Mouse (Mus musculus): ENCODE results near the gene Hbb-bs.
"Not testable (repeated sequence)": the region's sequence is repeated elsewhere in the genome, so short reads cannot be mapped to it uniquely, and the experiment has no call there.

The Hbb-bs gene

GRCm38 (mm10) chr7:103827808-103828207, at the start of gene Hbb-bs:
TSS of gene Hbb-bs (minus strand) at chr7:103828096.
- no peak for DNase-seq

DNA sequence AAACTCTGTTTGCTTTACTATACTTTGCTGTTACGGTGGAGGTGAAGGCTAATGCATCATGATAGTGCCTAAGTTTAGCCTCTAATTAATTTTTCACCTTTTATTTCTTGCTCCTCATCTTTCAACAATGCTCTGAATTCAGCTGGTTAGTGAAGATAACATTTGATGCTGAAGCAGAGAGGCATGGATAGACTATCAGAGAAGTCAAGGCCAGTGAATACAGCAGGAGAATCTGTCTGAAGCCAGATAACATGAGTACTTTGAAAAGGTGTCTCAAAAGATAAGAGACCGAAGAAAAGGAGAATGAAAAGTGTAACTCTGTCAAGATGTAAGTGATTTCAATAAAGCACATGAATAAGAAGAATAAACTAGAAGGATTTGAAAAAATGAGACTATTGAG, 49.2 kb upstream of the Hbb-bs start:
- no peak for DNase-seq

GRCm38 (mm10) chr7:103874451-103874850, 46.6 kb upstream of the Hbb-bs start:
- no peak for DNase-seq

GRCm38 (mm10) chr7:103873064-103873463, 45.2 kb upstream of the Hbb-bs start:
- no peak for DNase-seq

GRCm38 (mm10) chr7:103870667-103871066, 42.8 kb upstream of the Hbb-bs start:
- no peak for DNase-seq

GRCm38 (mm10) chr7:103865716-103866115, 37.8 kb upstream of the Hbb-bs start:
- no peak for DNase-seq

DNA sequence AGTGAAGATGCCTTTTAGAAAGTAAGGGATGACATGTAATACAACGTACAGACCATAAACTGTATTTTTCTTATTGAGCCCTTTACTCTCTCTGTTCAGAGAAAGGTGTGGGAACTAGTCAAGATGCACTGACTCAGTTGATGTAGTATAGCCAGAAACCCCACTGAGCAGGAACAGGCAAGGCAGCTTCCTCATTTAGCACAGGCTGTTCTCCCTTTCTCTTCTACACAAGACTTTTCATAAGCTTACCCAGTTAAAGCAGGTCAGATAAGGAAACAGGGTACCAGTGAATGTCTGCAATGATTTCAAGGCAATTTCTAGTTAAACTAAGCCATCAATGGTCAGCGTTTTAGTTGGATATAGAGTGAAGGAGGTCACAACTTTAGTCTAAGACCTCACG, 33.6 kb upstream of the Hbb-bs start:
- DNase-seq: no peak

- no peak for DNase-seq
Observed at GRCm38 (mm10) chr7:103860855-103861254, 33.0 kb upstream of the Hbb-bs start.

DNA sequence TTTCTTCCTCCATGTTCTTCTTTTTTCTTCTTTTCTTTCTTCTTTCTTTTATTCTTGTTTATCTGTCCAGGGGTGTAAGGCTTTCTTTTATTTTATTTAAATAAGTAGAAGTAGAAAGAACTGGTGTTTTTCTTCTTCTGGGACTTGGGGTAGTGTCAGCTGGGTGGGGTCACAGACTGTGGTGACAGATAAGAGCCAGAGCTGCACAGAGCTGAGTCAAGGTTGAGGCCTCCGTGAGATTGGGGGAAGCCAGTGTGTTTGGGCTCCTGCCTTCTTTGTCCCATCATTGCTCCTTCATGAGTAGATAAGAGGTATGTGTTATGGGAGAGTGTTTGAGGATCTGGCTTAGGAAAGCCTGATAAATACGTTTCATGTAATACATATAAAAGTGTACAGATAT, 31.2 kb upstream of the Hbb-bs start:
- no peak for DNase-seq

GRCm38 (mm10) chr7:103854669-103855068, 26.8 kb upstream of the Hbb-bs start:
- DNase-seq: no peak

- no peak for DNase-seq
Observed at GRCm38 (mm10) chr7:103853090-103853489, 25.2 kb upstream of the Hbb-bs start, which contains the start of gene Hbb-y. TSS of gene Hbb-y (minus strand) at chr7:103853216.

- DNase-seq: no peak
Observed at GRCm38 (mm10) chr7:103844525-103845325, 16.8 kb upstream of the Hbb-bs start.

- no peak for DNase-seq
Observed at GRCm38 (mm10) chr7:103843034-103843433, 15.1 kb upstream of the Hbb-bs start, which contains the start of gene Hbb-bh1. TSS of gene Hbb-bh1 (minus strand) at chr7:103843164.

DNA sequence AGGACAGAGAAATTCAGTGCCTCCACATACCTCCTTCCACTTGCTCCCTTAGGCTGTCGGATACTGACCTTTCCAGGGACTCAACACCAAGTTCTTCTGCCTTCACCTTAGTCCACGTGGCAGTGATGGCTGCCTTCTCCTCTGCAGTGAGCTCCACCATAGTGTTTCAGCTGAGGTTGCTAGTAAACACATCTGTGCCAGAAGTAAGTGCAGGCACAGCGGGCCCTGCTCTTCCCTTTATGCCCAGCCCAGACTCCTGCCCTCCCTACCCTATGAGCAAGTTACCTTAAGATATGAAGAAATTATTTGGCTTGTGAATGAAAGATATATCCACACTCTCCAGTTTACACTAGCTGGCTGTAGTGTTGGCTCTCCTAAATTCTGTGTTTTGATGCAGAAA, 12.4 kb upstream of the Hbb-bs start, which contains the start of gene Hbb-bh2:
Gene Hbb-bh2 (minus strand): TSS at position 253 of the 400 bp plus-strand sequence.
- no peak for DNase-seq

DNA sequence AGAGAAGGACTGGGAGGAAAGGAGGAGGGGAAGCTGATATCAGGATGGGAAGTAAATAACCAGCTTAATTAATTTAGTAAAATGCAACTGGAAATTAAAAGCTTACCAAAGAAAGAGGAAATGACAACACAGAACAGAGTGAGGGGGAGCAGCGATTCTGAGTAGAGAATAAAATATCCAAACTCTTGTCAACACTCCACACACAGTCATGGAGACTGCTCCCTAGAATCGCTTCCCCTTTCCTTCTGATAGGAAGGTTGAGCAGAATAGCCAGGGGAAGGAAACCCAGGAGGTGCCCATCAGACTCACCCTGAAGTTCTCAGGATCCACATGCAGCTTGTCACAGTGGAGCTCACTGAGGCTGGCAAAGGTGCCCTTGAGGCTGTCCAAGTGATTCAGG, 757 bp downstream of the Hbb-bs start:
- not testable (repeated sequence) for DNase-seq

DNA sequence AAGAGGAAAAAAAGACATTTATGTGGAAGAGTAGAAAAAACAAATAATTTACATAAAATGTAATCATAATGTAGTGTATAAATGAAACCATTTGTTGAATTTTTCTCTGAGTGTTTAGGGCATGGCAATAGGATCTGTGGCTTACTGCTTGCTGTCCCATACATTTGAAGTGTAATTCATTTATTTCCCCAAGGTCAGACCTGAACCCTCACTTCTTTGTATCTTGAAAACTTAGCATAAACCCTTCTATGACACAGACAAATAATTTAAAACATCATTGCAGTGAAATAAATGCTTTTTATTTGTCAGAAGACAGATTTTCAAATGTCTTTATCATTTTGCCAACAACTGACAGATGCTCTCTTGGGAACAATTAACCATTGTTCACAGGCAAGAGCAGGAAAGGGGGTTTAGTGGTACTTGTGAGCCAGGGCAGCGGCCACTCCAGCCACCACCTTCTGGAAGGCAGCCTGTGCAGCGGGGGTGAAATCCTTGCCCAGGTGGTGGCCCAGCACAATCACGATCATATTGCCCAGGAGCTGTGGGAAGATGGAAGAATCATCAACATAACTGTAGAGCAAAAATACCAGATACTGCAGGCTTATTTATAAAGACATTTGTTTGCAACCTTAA, 1.5 kb downstream of the Hbb-bs start:
- no peak for DNase-seq

DNA sequence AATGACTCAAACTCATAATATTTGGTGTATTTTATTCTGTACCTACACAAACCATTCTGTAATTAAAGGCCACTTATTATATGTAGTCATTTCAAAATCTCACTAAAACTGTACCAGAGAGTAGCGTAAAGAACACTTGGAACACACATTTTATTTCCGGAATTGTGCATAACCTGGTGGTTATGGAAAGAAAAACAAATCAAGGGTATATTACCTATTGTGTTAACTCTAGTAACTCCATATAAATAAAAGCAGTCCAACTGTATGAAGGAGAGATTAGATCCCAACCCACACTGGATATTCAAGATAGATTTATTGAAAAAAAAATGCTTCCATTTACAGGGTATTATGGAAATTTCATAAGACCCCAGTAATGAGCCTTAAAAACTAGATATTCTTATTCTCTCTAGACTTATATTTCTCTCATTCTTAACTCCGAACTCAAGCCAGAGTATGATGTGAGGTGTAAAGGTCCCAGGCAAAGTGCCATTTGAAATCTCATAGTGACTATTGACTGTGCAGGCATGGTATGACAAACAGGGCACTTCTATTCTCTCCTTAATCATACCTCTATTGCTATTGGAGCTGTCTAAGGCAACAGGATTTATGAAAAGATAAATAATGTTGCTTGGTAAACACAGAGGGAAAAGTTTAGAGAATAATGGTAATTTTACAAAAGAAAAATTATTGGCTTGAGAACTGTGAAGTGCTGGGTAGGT, 2.2 kb downstream of the Hbb-bs start:
- DNase-seq: no peak

DNA sequence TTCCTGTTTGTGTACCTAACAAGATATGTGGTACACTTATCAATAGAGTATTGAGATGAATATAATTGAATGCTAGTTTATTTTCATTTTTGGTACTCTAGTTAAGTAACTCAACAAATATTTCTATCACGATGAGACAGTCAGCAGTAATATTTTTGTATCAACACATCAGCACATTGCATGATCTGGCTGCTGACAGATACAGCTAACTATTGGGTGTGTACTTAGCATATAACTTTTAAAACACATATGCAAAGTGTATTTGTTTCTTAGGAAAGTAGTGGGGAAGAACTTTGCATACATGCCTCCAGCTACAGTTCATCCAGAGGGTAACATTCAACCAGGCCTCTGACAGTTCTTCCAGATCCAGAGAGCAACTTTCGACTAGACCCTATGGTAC, 3.3 kb downstream of the Hbb-bs start:
- no peak for DNase-seq

DNA sequence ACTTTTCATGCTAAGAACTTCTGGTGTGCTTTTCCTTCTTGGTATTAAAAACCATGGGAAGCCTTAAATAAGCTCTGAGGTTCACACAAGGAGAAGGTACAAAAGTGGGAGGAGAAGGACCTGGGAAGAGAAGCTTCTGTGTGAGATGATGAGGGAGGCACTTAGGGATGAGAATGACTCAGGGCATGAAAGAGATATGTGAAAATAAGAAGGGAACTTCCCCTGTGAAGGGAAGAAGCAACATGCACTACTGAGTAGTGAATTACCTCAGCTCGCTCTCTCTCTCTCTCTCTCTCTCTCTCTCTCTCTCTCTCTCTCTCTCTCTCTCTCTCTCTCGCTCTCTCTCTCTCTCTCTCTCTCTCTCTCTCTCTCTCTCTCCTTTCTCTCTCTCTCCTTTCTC, 12.8 kb downstream of the Hbb-bs start:
- not testable (repeated sequence) for DNase-seq

- DNase-seq: no peak
Observed at GRCm38 (mm10) chr7:103813766-103814165, 14.1 kb downstream of the Hbb-bs start, which contains the start of gene Hbb-bt. TSS of gene Hbb-bt (minus strand) at chr7:103813996.

- not testable (repeated sequence) for DNase-seq
Observed at GRCm38 (mm10) chr7:103813152-103813551, 14.7 kb downstream of the Hbb-bs start.

DNA sequence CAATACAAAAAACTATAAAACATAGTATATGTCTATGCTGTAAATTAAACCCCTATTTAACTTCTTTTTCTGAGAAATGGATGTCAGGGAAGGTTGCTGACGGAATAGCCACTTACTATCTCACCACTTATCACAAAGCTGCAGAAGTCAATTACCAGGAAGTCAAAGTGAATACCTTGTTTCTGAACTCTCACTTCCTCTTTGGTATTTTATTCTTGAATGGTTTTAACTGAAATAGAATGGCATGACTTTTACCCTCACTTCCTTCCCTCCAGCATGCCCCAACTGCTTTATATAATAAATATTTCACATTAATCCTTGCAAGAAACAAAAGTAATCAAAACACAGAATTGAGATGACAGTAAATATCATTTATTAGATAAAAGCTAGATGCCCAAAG, 15.7 kb downstream of the Hbb-bs start:
- no peak for DNase-seq

DNA sequence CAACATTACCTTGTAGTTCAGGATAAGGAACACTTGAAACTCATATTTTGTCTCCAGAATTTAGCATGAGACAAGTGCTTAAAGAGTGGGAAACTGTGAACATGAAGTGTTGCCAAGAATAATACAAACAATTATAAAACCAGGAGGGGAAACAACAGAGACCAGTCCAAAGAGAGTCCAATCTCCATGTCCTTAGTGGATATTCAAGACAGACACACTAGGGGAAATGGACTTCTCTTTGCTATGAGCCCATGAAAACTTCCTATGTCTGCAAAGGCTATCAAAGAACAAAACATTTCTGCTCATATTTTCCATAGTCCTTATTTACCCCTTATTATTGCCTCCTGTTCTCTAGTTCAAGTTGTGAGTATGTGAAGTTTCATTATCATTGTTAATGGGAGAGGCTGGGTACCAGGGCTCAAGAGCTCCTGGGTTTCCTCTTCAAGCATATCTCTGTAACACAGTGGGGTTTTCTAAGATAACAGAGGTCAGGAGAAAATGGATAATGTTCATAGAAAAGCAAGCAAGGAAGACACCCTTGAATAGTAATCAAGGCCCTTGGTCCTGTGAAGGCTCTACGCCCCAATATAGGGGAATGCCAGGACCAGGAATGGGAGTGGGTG, 16.6 kb downstream of the Hbb-bs start:
- DNase-seq: no peak

Measured in cerebellum, postnatal 36 days (tissue).